Mouse (Mus musculus) cerebellum, adult 2 months (tissue): ENCODE data around the gene Irx3.

Source experiments
- CTCF ChIP-seq: fragments of 200-500 bp; IDR thresholded peaks from 2 replicates; pipeline ENCODE4 v1.5.1; 2011; ENCODE audit warnings: low read depth, mild to moderate bottlenecking, control low read depth, low read length, moderate library complexity, borderline replicate concordance; ENCODE audit not compliant: insufficient read depth
- POLR2A ChIP-seq: fragments of 200-500 bp; IDR thresholded peaks from 2 replicates; pipeline ENCODE4 v1.6.1; 2011; ENCODE audit warnings: low read length, control low read depth, borderline replicate concordance; ENCODE audit not compliant: insufficient read depth

DNA sequence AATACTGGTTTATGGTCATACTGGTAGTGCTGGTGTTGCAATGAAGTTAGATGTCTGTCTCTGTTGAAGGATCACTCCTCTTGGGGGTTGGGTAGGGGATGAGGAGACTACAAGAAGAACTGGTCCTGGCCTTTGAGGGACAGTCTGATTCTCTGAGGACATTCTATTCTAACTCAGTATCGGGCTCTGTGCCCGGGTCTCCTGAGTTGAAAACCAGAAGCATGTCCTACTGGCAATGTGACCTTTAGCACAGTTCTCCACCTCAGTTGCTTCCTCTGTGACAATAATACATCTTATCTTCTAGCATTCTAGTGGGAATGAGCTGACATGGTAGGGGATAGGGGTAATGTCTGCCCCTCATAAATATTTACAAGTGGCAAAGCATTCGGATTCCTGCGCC lies 12.2 kb upstream of the Irx3 start:
- no peak for TF ChIP-seq POLR2A
- TF ChIP-seq CTCF, result no peak
